In the genomic region with DNA sequence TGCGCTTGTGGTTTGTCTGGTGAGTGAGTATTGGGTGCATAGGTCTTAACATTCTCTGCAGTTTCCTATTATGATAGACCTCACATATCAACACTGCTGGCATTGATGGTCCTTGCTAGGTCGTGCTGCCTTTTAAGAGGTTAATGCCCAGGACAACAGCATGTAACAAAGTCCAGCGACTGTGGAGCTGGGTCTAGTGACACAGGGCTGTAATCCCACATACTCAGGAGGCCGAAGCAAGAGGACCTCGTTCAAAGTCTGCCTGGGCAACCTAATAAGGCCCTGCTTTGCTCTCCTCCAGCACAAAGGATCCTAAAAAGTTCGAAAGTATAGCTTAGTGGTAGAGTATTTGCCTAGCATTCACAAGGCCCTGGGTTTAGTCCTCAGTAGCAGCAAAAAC, we compare ENCODE assay signal across 21 mouse cellular contexts. TPM values are rescaled to one million over a fixed set of nuclear protein-coding genes. Genes with fewer than 3 reads are reported as not detected.
DNase-seq lines count a peak whose midpoint lies in the region; ATAC-seq and TF ChIP-seq lines count a peak whose summit lies in the region.
"Had no signal": no experiment of that assay in that cellular context is flagged by ENCODE, and none has a peak within 500 bp of the region (broad histone marks: within the 10 kb centered on the region; RNA-seq: fewer than 3 reads in every experiment).

No protein-coding gene starts in this region.

- no peak overlapping the region for H3K27ac ChIP-seq in kidney, embryonic 15.5 days
- no peak overlapping the region for H3K27ac ChIP-seq in liver, adult 2 months (replicated peaks; ENCODE audit: insufficient read depth, low read depth, low read length)
- H3K27ac ChIP-seq in lung, embryonic 16.5 days (ENCODE audit: low read length): peak overlapping the region; percentile 77
- H3K27ac ChIP-seq: embryonic facial prominence, embryonic 10.5 days; forebrain, embryonic 13.5 days had no signal

- H3K9ac ChIP-seq in kidney, embryonic 15.5 days: no peak overlapping the region
- no peak overlapping the region for H3K9ac ChIP-seq in liver, adult 2 months (ENCODE audit: low read depth, low read length)
- no peak overlapping the region for H3K9ac ChIP-seq in lung, embryonic 16.5 days (ENCODE audit: low read length)
- H3K9ac ChIP-seq: forebrain, embryonic 13.5 days; forebrain, postnatal 0 days; heart, embryonic 12.5 days had no signal

- intact Hi-C loops in heart, postnatal 14 days (cut with DNase I): no loop called here

- TF ChIP-seq CTCF in liver, adult 2 months (IDR thresholded peaks at IDR 0.05; ENCODE audit: low read depth, low read length): no peak

- H3K79me2 ChIP-seq in liver, adult 2 months (ENCODE audit: control insufficient read depth, insufficient read depth, low read length): no peaks in the 10 kb centered on the region

- peaks cover 46% of the 10 kb centered on the region for H3K36me3 ChIP-seq in kidney, embryonic 15.5 days
- H3K36me3 ChIP-seq in liver, adult 2 months (ENCODE audit: control insufficient read depth, insufficient read depth, low read length): peaks cover 22% of the 10 kb centered on the region
- H3K36me3 ChIP-seq in lung, embryonic 16.5 days (ENCODE audit: control insufficient read depth, insufficient read depth, low read length): peaks cover 19% of the 10 kb centered on the region

- TF ChIP-seq POLR2A in liver, adult 2 months (IDR thresholded peaks at IDR 0.05; ENCODE audit: extremely low read depth, insufficient read depth, low read length): no peak

- H3K9me3 ChIP-seq in kidney, embryonic 15.5 days (replicated peaks): no peaks in the 10 kb centered on the region
- H3K9me3 ChIP-seq in lung, embryonic 16.5 days (ENCODE audit: control insufficient read depth, low read length): peaks cover 4% of the 10 kb centered on the region; the same call in 1 of the 2 replicates
- H3K9me3 ChIP-seq: forebrain, embryonic 13.5 days; G1E had no signal

- no peaks in the 10 kb centered on the region for H3K27me3 ChIP-seq in kidney, embryonic 15.5 days
- H3K27me3 ChIP-seq in liver, adult 2 months (ENCODE audit: control insufficient read depth, insufficient read depth, low read length): no peaks in the 10 kb centered on the region
- no peaks in the 10 kb centered on the region for H3K27me3 ChIP-seq in lung, embryonic 16.5 days (ENCODE audit: control insufficient read depth, insufficient read depth, low read depth, low read length)
- H3K27me3 ChIP-seq: forebrain, embryonic 13.5 days; heart, embryonic 12.5 days had no signal

- no peak overlapping the region for H3K4me3 ChIP-seq in kidney, embryonic 15.5 days (replicated peaks)
- H3K4me3 ChIP-seq in liver, adult 2 months (ENCODE audit: insufficient read depth, low read depth, low read length): no peak overlapping the region
- H3K4me3 ChIP-seq in lung, embryonic 16.5 days (ENCODE audit: low read length): no peak overlapping the region
- H3K4me3 ChIP-seq: embryonic facial prominence, embryonic 10.5 days; forebrain, embryonic 13.5 days; heart, embryonic 12.5 days had no signal

- peak; percentile 78 for DNase-seq in heart, adult 11 months
- DNase-seq in heart, postnatal 14 days: no peak
- DNase-seq in kidney, adult 8-10 months: peak; percentile 15 to 37
- DNase-seq in liver, adult 2 months (ENCODE audit: extremely low read depth, low read depth, low spot score): peak; percentile 75
- no peak for DNase-seq in liver
- no peak for DNase-seq in lung, postnatal 25 days (ENCODE audit: low spot score)
- DNase-seq: adrenal gland, adult 8-10 months; adrenal gland, postnatal 36 days; B cell, adult 2 months; cerebellum, adult 2 months; cerebellum, postnatal 10 days; forebrain, postnatal 0 days; gastrocnemius, postnatal 14 days; heart, postnatal 36 days had no signal

- no peak for ATAC-seq in kidney, embryonic 15.5 days (replicated peaks; ENCODE audit: low FRiP score)
- no peak for ATAC-seq in lung, embryonic 16.5 days (ENCODE audit: low read depth)
- ATAC-seq: CD4-positive, CD25-positive, alpha-beta regulatory T cell, adult 4 months; forebrain, embryonic 13.5 days; forebrain, postnatal 0 days had no signal

- 0 out of 2 replicates have a peak, but pooled peaks cover 4% of the 10 kb centered on the region for H3K4me1 ChIP-seq in kidney, embryonic 15.5 days
- H3K4me1 ChIP-seq in liver, adult 2 months (ENCODE audit: control insufficient read depth, insufficient read depth, low read length): peaks cover 4% of the 10 kb centered on the region; the same call in 1 of the 2 replicates
- peaks cover 3% of the 10 kb centered on the region; the same call in 1 of the 2 replicates for H3K4me1 ChIP-seq in lung, embryonic 16.5 days (replicated peaks; ENCODE audit: control insufficient read depth, insufficient read depth, low read length)

- 67% methylated on average over 6 of the region's 6 CpGs for WGBS in kidney, embryonic 15.5 days
- WGBS in liver, adult 2 months: 40% methylated on average over 6 of the region's 6 CpGs
- WGBS in lung, embryonic 16.5 days: 66% methylated on average over 6 of the region's 6 CpGs

- H3K4me2 ChIP-seq in kidney, embryonic 15.5 days: no peak overlapping the region
- H3K4me2 ChIP-seq in lung, embryonic 16.5 days (ENCODE audit: low read depth, low read length): no peak overlapping the region
- H3K4me2 ChIP-seq: forebrain, embryonic 13.5 days; heart, embryonic 12.5 days had no signal

RNA-seq across cellular contexts. Expression of a gene that starts 8.9 kb away (rescaled TPM):
- 100 to 1,000 TPM; 532 to 534 TPM for total RNA-seq in heart, postnatal 14 days (2021)
- 55.2 and 59.5 TPM in 2 replicates for polyA plus RNA-seq in kidney, embryonic 15.5 days (2015; fragmentation: Nextera tagmentation; extraction: Ambion mirVana)
- 1,236 and 1,280 TPM in 2 replicates for total RNA-seq in liver, adult 2 months (2014; rRNA removed)
- 856 and 1,051 TPM in 2 replicates for polyA plus RNA-seq in liver, adult 2 months (2012; rRNA removed)
- 91.9 and 96.2 TPM in 2 replicates for polyA plus RNA-seq in lung, embryonic 16.5 days (2015; fragmentation: Nextera tagmentation; extraction: Ambion mirVana)

RNA-seq across cellular contexts. Expression of a gene that starts 28.5 kb away (rescaled TPM):
- 10 to 100 TPM; 18.8 to 19.3 TPM for total RNA-seq in heart, postnatal 14 days (2021)
- 83.5 and 84.2 TPM in 2 replicates for polyA plus RNA-seq in kidney, embryonic 15.5 days (2015; fragmentation: Nextera tagmentation; extraction: Ambion mirVana)
- 16.2 and 17.2 TPM in 2 replicates for total RNA-seq in liver, adult 2 months (2014; rRNA removed)
- 12.6 and 13.8 TPM in 2 replicates for polyA plus RNA-seq in liver, adult 2 months (2012; rRNA removed)
- 85.6 and 89.5 TPM in 2 replicates for polyA plus RNA-seq in lung, embryonic 16.5 days (2015; fragmentation: Nextera tagmentation; extraction: Ambion mirVana)

Comparison
In these comparisons a context has a peak if more than half of its experiments do, and no peak if none do; other contexts are left out.
1. DNase-seq: peak in heart, adult 11 months (single experiment), kidney, adult 8-10 months (2 of 2) and liver, adult 2 months (single experiment); none in heart, postnatal 14 days (0 of 2), liver (single experiment) and lung, postnatal 25 days (single experiment).